Mouse (Mus musculus) cerebellum, adult 9-10 months (tissue): ENCODE data around the gene Gm48552.

ENCODE experiments used
- DNase-seq: peaks from one replicate; pipeline ENCODE4 v3.0.0; 2022

Gene Gm48552

DNA sequence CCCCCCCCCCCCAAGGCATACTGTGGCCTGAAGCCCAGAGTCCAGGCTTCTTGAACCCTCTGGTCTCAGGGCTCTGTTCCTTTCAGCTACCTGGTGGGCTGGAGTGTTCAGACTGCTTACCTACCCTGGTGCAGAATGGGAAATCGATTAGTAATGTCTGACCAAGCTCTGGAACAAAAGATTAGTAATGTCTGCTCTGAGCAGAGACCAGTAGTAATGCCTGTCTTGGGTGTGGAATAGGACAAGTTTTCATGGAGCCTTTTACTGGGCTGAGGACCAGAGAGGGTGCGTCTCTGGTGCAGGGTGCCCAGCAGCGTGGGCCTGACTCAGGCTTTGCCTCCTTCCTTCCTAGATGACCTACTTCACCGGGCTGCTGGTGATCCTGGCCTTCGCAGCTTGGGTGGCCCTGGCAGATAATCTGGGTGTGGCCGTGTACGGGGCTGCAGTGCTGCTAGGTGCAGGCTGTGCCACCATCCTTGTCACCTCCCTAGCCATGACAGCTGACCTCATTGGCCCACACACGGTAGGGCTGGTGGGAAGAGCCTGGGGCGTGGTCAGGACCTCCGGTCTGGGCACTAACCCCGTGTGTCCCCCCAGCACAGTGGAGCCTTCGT lies 26.4 kb upstream of the Gm48552 start:
- no peak for DNase-seq

DNA sequence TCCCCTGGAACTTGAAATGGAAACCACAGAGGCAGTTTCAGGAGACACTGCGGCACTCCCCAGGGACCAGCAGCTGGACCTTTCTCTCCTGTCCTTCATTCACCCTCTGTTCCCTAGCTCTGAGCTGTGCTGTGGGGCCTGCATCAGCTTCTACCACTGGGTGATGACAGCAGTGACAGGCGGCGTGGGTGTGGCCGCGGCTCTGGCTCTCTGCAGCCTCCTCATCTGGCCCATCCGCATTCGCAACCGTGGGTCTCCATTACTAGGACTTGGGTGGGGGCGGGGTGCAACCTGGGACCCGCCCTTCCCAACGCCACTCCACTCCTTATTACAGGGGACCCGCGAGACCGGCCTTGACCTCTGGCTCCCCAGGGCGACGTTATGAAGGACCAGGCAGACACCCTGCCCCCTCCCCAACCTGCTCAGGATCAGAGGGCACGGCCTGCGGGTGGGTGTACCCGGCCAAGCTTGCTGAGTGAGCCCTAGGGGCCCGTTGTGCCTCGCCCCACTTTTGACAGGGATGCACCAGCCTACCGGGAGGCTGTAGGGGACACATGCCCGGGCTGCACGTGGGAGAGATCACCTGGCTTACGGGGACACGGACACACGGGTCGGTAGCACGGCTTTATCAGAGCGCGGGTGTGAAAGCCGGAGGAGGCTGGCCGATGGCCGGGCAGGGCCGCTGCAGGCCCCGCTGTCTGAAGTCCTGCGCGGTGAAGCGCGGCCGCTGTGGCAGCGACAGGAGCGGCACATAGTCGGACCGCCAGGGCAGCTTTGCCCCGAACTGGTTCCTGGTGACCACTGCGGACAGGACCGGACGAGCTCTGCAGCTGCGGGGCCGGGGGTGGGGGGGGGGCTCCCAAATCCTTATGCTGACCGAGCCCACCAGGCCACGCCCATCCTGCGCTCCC lies 25.1 kb upstream of the Gm48552 start:
- DNase-seq = no peak

DNA sequence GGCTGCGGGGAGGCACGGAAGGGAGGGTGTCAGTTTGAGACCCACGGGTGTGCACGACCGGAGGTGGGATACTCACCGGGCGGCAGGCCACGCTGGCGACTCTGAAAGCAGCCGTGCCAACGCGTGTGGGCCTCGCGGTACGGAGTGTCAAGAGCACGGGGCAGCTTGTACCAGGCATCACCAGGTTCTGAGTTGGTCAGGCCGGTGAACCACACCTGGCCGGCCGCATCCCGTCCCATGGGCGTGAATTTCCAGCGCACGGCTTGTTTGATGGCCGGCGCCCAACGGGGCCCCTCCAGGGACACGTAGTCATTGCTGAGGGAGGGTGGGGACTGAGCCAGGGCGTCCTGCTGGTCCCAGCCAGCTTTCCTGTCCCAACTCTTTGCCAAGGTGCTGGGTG lies 24.1 kb upstream of the Gm48552 start:
- DNase-seq = no peak

DNA sequence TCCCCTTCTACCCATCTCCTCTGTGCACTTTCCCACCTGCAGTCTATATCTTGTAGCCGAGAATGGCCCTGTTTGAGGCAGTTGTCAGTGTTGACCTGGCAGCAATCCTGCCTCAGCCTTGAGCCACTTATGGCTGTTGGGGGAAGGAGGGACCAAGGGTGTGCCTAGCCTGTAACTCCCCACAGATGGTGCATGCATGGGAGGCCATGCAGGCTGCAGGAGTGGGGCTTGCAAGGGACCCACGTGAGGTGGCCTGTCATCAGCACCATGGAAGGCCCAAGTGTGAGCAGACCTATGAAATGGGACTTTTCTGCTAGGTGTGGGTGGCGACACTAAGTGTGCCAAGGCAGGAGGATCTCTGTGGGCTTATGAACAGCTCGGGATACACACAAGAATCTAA lies 23.7 kb upstream of the Gm48552 start:
- no peak for DNase-seq

DNA sequence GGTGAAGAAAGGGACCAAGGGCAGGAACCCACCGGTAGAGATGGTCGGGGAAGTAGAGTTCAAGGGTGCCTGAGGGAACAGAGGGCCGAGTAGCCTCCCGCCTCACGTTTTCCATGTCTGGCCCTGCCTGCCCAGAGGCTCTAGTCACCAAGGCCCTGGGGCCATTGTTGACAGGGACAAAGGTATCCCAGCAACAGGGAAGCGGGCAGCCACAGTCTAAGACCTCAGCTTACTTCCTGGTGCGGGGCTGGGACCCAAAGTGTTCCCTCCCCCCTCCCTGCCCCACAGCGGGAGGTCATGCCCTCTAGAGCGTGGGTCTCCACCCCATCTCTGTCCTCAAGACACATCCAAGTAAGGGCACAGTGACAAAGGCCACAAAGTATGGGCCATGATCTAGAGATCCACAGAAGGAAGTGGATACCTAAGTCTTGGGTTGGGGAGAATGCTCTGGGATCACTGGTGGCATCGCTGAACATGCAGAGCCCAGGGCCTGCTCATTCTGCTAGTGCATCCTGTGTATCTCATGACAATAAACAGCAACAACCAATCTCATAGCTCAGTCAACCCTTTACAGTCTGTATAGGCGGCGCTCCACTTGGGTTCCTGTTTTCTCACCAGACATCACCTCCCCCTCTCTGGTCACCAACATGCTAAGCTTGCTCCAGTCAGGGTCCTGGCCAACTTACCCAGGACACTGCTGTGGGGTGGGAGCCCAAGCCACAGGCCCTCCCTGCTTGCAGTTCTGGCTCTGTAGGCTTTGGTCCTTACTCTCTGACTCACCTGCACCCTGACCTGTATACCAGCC lies 22.9 kb upstream of the Gm48552 start, which contains the start of gene 4930404N11Rik:
Gene 4930404N11Rik, minus strand, starts transcription at position 145 of the 805 bp plus-strand sequence.
- DNase-seq = no peak

DNA sequence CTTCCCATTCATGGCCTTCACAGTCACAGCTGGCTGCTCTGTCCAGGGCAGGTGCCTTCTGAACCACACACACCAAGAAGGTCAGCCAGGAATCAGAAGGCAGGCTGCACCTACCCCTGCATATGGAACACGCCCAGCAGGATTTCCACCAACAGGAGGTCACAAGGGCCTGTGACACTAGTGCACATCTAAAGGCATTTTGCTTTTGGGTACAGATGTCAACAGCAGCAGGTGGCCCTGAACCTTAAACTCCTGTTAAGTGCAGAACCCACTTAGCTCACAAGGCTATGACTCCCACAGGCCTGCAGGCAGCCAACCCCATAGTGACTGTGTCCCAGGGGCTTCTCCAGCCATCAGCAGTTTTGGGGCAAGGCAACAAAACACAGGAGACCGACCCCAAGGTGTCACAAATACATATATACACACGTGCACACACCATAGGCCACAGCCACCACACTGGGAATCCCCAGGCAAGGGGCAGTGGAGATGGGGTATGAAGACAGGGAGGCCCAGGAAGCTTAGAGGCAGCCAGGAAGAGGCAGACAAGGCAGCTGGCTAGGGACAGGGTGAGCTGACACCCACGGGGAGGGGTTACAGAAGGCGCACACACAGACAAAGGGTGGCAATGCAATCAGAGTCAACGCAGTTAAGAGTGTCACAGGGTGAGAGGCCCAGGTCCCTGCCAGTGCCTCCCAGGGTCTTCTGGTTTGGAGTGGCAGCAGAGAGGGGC lies 22.2 kb upstream of the Gm48552 start:
- no peak for DNase-seq

DNA sequence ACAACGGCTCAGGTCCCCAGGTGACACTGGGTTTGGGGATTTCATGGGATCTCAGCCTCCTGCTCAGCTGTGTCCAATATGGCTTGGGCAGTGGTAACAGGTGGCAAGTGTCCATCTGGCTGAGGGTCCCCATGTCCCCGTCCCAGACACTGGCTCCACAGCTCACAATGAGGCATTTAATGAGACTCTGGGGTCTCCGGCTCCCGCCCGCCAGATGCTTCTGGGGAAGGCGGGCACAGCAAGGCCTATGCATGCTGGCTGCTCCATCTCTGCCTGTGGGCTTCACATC lies 21.7 kb upstream of the Gm48552 start:
- no peak for DNase-seq

DNA sequence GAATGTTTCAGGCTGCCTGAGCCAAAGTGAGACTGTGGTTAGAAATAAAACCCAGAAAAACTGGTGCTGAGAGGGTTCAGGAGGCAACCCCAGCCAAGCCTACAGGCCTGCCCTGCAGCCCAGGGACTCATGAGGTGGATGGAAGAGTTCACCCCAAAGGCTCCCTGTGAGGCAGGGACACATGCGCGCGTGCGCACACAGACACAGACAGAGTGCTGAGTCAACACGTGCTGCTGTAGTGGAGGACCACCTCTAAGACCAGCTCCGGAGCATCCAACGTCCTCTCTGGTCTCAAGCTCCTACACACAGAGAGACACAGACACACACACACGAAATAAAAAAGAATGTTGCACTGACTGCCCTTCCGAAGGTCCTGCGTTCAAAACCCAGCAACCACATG lies 13.5 kb upstream of the Gm48552 start:
- no peak for DNase-seq

DNA sequence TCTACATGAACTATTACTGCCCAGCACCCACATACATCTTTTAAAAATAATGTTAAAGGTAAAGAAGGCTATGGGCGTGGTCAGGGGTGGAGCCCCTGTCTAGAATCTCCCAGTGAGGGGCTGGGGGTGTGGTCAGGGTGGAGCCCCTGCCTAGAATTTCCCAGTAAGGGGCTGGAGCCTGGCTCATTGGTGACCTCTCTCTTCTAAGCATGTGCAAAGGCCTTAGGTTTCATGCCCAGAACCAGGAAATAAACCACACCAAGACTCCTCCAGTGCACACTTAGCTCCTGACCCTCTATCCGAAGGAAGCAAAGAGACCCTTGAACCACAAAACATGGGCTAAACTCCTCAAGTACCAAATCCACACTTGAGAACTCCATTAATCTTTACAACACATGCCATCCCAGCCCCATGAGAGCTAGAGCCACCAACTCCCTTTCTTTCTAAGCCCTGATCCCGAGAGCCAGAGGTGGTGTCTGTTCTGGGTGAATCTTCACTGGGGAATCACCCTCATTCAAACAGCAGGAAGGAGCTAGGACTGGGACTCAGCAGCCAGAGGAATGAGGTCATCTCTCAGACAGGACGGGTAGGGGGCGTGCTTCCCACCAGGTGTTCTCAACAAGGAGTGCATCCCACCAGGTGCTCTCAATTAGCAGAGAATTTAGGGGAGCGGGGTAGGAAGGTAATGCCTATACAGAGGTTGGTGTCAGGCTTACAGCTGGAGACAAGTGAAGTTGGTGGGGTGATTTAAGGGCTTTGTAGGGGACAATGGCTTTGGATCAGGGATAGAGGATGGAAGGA lies 12.0 kb upstream of the Gm48552 start:
- peak; percentile 67 for DNase-seq

DNA sequence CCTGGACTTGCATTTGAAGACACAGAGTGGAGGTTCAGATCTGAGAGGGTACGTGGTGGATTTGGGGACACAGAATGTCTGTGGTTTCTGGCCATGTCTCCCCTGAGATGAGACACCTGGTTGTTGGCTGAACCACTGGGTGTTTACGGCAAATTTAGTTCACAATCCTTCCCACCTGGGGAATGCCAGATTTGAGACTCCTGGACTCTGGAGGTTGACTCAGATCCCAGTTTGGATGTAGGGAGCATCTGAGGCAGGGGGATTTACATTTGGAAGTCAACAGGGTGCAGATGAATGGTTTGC lies 11.5 kb upstream of the Gm48552 start:
- no peak for DNase-seq

DNA sequence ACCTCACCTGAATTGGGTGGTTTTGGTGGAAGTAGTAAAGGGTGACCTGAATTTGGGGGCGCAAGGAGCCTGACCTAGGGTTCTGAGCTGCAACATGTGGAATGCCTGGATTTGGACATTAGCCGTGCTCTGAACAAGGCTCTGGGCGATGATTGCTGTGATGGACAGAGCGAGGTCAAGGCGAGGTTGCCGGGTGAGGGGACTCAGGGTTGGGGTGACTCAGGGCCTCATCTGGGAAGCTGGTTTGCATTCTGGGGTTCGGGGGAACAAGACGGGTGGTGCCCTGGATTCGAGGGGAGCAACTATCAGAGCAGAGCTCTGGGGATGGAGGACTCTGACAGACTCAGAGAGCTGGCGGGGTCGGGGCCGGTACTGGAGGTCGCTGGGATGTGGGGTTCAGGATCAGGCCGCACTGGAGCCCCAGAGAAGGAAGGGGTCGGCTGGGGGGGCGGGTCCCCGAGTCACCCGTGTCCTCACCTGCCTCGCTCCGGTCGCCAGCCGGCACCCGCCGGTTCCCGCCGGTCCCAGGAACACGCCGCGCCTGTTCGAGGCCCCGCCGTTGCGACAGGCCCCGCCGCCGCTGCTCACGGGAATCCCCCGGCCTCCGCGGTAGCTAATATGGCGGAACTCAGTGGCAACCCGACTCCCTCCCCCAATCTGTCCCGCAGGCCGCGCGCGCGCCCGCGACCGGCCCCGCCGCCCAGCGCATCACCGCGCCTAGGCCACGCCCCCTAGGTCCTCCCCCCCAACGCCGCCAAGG lies 10.8 kb upstream of the Gm48552 start, which contains the start of gene Fzr1:
Gene Fzr1, minus strand, starts transcription at position 724 of the 760 bp plus-strand sequence.
- DNase-seq = no peak

DNA sequence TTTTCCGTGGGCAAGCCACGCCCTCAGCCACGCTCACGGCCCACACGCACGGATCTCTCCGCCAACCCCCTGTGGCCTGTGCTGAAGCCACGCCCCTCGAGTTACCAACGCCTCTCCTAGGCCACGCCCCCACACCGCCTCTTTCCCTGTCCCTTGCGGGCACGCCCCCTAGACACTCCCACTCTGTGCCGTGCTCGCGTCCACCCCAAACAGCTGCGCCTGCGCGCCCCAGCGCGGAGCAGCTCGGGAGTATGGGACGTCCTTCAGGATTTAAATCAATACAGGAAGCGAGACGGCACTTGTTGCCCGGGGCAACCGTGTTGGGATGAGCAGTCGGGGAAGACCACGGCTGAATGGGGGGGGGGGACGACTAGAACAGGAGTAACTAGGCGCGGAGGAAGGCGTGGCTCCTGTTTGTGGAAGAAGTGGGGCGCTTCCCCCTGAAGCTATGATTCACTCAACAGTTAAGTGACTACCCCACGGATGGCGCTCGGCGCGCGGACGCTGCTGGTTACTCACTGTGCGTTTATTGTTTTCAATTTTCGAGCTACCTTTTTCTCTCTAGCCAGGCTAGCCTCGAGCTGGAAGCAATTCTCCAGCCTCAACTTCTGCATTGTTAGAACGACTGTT lies 10.1 kb upstream of the Gm48552 start:
- DNase-seq = peak; percentile 100

DNA sequence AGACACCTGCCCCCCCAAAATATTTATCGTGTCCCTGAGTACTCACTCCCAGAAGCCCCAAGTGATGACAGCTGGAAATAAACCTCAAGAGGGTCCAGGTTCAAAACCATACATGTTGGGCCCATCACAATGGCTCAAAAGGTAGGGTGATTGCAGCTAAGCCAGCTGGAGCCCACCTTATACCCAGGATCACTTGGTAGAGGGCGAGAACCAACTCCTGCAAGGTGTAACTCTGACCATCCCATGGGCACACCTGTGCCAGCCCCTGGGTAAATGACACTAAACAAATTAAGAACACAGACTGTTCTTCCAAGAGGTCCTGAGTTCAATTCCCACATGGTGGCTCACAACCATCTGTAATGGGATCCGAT lies 9.6 kb upstream of the Gm48552 start:
- peak; percentile 72 for DNase-seq

DNA sequence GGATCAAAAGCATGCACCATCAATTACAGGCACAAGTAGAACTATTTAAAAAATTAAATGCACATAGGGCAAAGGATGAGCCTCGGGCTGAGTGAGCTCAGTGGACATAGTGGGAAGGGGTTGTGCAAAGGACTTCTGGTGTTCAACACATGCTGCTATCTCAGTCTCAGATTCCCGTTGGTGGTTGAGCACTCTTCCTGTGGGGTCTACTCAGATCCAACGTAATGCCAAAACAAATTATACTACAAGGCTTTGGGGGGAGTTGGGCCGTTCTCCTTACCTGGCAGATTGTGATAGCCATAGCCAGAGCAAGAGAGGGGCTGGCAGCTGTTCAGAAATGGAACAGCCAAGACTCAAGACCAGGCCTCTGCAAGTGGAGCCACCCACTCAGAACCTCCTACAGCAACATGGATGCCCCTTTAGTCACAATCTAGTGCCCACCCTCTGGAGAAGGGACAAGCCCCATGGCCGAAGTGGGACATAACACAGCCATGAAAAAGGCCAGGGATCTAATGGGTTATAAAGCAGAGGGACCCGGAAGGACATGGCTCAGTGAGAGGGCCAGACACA lies 8.9 kb upstream of the Gm48552 start:
- DNase-seq = peak; percentile 71

DNA sequence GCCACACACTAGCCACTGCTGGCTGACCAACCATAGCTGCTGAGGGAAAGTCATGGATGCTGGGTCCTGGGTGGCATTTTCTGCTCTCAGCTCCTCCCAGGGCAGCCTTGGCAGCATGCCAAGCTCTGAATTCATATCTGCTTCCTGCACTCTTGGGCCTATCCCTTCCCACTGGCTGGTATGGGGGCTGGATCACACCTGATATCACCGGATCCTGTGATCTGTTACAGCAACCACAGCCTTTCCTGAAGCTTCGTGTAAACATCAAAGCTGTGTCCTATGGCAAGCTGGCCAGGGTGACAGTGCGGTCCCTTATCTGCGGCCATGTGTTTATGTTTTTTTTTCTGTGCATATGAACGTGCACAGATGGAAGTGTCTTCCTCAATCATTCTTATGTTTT lies 6.8 kb upstream of the Gm48552 start:
- DNase-seq = peak; percentile 62

DNA sequence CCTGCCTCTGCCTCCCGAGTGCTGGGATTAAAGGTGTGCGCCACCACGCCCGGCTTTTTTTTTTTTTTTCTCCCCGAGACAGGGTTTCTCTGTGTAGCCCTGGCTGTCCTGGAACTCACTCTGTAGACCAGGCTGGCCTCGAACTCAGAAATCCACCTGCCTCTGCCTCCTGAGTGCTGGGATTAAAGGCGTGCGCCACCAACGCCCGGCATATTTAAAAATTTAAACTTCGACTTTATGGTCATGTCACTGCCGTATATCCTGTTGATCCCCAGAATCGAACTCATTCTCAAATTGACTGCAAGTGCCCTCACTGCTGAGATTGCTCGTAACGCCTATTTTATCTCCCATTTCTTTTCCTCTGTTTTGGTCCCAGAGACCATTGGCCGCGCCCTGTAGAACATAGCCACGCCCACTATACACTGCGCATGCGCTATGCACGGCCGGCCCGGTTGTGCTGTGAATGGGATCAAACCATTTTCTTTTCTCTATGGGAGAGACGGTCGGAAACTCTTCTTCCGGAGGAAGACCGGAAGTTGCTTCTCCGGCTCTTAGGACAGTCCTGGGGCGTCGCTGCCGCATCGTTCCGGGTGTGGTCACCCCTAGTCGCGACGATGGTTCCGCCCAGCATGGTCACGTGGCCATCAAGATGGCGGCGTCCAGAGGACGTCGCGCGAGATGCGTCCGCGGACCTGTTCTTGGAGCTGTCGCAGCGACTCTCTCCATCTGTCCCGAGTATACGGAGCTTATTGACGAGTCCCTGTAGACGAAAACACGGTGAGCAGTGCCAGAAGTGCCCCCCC lies 4.8 kb upstream of the Gm48552 start, which contains the start of the genes Dohh and Gm48551:
Gene Dohh, plus strand, starts transcription at position 627 of the 803 bp plus-strand sequence.
Gene Gm48551, plus strand, starts transcription at position 665 of the 803 bp plus-strand sequence.
- DNase-seq = peak; percentile 99

DNA sequence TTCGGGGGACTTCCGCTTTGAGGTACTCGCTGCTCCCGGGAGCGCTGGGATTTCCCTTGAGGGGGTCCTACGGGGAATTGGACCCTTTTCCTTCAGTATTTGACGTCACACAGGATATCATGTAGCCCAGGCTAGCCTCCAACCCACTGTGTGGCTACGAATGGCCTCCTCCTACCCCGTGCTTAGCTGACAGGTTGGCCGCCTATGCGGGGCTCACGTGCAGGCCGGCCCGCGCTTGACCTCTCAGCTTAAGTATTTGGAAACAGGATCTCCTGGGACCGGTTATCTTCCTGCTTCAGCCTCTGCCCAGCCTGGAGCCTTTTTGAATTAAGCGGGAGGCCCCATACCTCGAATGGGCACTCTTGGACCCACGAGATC lies 4.2 kb upstream of the Gm48552 start:
- DNase-seq = no peak

DNA sequence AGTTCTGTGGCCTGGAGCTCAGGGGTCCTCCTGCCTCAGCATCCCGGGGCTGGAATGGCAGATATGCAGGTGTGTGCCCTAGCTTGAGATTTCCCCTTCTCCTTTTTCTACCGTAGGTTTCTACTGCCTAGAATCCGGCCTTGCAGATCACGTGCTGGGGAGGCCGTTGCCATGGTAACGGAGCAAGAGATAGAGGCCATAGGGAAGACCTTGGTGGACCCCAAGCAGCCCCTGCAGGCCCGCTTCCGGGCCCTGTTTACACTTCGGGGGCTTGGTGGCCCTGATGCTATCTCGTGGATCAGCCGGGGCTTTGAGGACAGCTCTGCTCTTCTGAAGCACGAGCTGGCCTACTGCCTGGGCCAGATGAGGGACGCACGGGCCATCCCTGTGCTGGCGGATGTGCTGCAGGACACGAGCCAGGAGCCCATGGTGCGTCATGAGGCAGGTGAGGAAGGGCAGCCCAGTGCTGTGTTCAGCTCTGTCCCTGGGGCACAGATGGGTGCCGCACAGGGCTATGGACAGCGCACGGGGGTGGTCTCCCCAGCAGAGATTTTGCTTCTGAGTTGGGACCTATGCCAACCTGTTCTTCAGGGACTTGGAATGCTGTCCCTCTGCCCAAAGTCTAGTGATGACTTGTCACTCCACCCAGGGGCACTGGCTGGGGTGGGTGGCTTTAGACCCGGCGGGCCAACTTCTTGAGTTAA lies 3.0 kb upstream of the Gm48552 start:
- DNase-seq = peak; percentile 60

DNA sequence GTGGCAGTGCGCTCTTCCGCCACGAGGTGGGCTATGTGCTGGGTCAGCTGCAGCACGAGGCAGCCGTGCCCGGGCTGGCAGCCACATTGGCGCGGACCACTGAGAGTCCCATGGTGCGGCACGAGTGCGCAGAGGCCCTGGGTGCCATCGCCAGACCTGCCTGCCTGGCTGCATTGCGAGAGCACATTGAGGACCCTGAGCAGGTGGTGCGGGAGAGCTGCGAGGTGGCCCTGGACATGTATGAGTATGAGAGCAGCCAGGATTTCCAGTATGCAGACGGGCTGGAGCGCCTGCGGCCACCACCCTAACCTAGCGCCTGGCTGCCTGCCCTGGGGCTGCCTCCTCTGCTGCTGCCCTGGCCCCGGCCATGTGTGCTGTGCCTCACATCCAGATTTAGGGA lies 1.1 kb upstream of the Gm48552 start:
- DNase-seq = no peak
